Mouse (Mus musculus) yolk sac, embryonic 10.5 days (tissue): ENCODE data around the gene Ikzf2.
A peak's percentile ranks its signal among the peaks of the same experiment; 100 is the strongest.

Source experiments
- DNase-seq: peaks from one replicate; pipeline ENCODE4 v3.0.0-alpha.2; 2017; ENCODE audit warnings: low spot score

The Ikzf2 gene

GRCm38 (mm10) chr1:69687076-69687991 is at the start of gene Ikzf2:
Gene Ikzf2 (minus strand): TSS chr1:69687245.
- DNase-seq = peak; percentile 85

GRCm38 (mm10) chr1:69729729-69730128 is 42.7 kb upstream of the Ikzf2 start:
- no peak for DNase-seq

- no peak for DNase-seq
These were observed 42.1 kb upstream of the Ikzf2 start for GRCm38 (mm10) chr1:69729031-69729679.

- peak; percentile 9 for DNase-seq
These were observed 40.9 kb upstream of the Ikzf2 start for GRCm38 (mm10) chr1:69727968-69728367.

GRCm38 (mm10) chr1:69717107-69717506 is 30.1 kb upstream of the Ikzf2 start:
- no peak for DNase-seq

GRCm38 (mm10) chr1:69708571-69708970 is 21.5 kb upstream of the Ikzf2 start:
- no peak for DNase-seq

- DNase-seq = no peak
These were observed 16.6 kb upstream of the Ikzf2 start for GRCm38 (mm10) chr1:69703506-69704156.

GRCm38 (mm10) chr1:69691946-69692345 is 4.9 kb upstream of the Ikzf2 start:
- DNase-seq = no peak

- peak; percentile 66 for DNase-seq
These were observed 1.9 kb upstream of the Ikzf2 start for GRCm38 (mm10) chr1:69688961-69689360.

- DNase-seq = no peak
These were observed 1.1 kb upstream of the Ikzf2 start for GRCm38 (mm10) chr1:69688118-69688517.

GRCm38 (mm10) chr1:69686741-69687075 is 337 bp downstream of the Ikzf2 start:
- DNase-seq = no peak

- no peak for DNase-seq
These were observed 1.1 kb downstream of the Ikzf2 start for GRCm38 (mm10) chr1:69685890-69686490.

GRCm38 (mm10) chr1:69685049-69685889 is 1.8 kb downstream of the Ikzf2 start:
- peak; percentile 15 for DNase-seq

GRCm38 (mm10) chr1:69684280-69685040 is 2.6 kb downstream of the Ikzf2 start:
- no peak for DNase-seq

GRCm38 (mm10) chr1:69683851-69684250 is 3.2 kb downstream of the Ikzf2 start:
- DNase-seq = no peak

- no peak for DNase-seq
These were observed 4.0 kb downstream of the Ikzf2 start for GRCm38 (mm10) chr1:69683058-69683457.

- DNase-seq = no peak
These were observed 4.8 kb downstream of the Ikzf2 start for GRCm38 (mm10) chr1:69682261-69682660.

GRCm38 (mm10) chr1:69681003-69681402 is 6.0 kb downstream of the Ikzf2 start:
- DNase-seq = no peak

GRCm38 (mm10) chr1:69680501-69680900 is 6.5 kb downstream of the Ikzf2 start:
- DNase-seq = no peak

GRCm38 (mm10) chr1:69669897-69670404 is 17.1 kb downstream of the Ikzf2 start:
- DNase-seq = no peak

GRCm38 (mm10) chr1:69667456-69667855 is 19.6 kb downstream of the Ikzf2 start:
- no peak for DNase-seq
